Mouse (Mus musculus) kidney, adult 9 months (tissue): ENCODE results near the gene OR5BS1P.
"Not testable (repeated sequence)": the region's sequence is repeated elsewhere in the genome, so short reads cannot be mapped to it uniquely, and the experiment has no call there.

Experiments
- DNase-seq: peaks from one replicate; pipeline ENCODE4 v3.0.0; 2022

The OR5BS1P gene

GRCm38 (mm10) chr15:98469596-98469995, at the start of gene OR5BS1P:
OR5BS1P (plus strand) TSS chr15:98469896.
- DNase-seq, result no peak

- no peak for DNase-seq
These were observed 48.8 kb upstream of the OR5BS1P start for GRCm38 (mm10) chr15:98420897-98421296.

- DNase-seq, result no peak
These were observed 45.4 kb upstream of the OR5BS1P start for GRCm38 (mm10) chr15:98424326-98424725.

GRCm38 (mm10) chr15:98424753-98425152, 44.9 kb upstream of the OR5BS1P start:
- no peak for DNase-seq

DNA sequence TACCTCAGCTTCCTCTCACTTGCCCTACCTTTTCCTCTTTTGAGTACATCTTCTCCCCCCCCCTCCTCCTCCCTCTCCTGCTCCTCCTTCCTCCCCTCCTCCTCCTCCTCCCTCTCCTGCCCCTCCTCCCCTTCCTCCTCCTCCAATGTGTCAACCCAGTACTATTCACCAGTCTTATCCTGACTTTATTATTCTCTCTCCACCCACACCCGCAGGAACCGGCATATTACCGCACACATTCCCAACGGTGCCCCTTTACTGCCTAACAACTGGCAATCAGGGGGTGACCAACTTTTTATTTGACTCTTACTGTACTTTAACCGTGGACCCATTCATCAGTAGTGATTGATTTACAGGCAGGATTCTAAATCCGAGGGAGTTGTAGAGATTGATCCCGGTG, 44.5 kb upstream of the OR5BS1P start:
- DNase-seq, result no peak

DNA sequence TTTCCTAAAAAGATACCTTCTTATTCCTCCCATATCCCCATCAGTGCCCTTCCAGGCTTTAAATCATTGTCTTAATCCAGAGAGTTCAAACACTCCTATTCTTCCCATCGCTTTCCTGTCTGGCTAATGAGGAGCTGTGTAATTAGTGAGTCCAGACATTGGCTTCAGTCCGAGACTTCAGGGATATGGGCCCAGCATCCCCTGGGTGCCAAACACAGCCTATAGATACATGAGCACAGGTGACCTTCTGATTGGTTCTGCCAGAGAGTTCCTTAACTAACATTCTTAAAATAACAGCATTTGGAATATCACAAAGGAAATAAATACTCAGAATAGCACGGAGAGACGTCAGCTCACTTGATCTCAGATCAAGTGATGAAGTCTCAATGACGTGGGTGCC, 38.8 kb upstream of the OR5BS1P start, which contains the start of gene Olfr282:
Gene Olfr282 (plus strand): TSS at position 301 of the 400 bp plus-strand sequence.
- not testable (repeated sequence) for DNase-seq

GRCm38 (mm10) chr15:98444561-98444960, 25.1 kb upstream of the OR5BS1P start:
- DNase-seq, result no peak

GRCm38 (mm10) chr15:98448521-98448920, 21.2 kb upstream of the OR5BS1P start:
- peak; percentile 84 for DNase-seq

DNA sequence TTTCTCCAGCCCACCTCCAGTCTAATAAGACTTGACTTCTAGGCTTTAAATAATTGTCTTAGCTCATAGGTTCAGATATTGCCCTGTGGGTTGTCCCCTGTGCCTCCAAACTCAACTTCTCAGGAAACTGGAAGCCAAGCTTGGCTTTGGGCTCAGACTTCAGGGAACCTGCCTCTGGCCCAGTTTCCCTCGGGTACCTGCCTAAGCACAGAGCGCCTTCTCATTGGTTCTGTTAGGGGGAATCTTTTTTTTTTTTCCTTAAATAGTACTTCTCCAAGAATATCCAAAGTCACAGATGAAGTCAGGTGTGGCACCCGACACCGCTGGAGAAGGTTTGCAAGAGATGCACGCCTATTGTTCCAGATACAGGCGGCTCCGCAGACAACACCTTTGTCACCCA, 17.4 kb upstream of the OR5BS1P start, which contains the start of gene Olfr281:
Gene Olfr281 (plus strand): TSS at position 301 of the 400 bp plus-strand sequence.
- DNase-seq, result no peak

- no peak for DNase-seq
These were observed 1.8 kb downstream of the OR5BS1P start for GRCm38 (mm10) chr15:98471539-98471938.

DNA sequence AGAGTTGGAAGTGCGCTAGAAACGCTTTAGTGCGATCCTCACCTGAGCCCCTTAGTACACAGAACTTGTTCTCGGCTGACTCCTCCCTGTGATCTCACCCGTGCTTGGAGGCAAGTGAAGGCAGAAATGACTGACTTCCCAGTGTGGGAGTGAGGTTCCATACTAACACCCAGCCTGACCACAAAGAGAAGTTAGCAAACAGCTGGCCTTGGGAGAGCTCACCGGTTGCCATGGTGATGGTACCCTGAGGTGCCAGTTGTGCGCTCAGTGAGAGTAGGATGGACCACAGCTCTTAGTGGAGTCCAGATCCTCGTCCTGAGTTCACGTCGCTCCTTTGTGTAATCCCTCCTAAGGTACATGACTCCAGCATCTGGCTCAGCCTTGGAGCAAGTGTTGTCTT, 5.3 kb downstream of the OR5BS1P start:
- no peak for DNase-seq

- DNase-seq, result peak; percentile 28
These were observed 5.7 kb downstream of the OR5BS1P start for GRCm38 (mm10) chr15:98475382-98475781.

DNA sequence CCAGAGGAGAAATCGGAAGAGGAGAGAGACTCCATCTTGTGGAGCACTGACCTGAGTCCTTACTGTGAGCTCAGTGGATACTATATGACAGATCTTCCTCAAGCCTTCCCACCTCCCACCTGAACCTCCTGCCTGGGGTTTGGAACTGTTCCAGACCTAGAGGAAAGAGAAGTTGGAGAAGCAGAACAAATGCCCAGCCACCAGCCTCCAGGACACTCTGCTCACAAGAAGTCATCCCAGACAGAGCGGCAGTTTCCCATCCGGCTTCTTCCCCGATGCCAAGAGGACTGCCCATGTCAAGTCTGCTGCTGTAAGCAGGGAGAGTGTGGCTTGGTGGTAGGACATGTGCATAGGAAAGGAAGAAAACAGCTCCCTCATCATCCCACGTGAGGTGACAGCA, 6.6 kb downstream of the OR5BS1P start:
- no peak for DNase-seq

- DNase-seq, result no peak
These were observed 9.9 kb downstream of the OR5BS1P start for GRCm38 (mm10) chr15:98479568-98480102.

DNA sequence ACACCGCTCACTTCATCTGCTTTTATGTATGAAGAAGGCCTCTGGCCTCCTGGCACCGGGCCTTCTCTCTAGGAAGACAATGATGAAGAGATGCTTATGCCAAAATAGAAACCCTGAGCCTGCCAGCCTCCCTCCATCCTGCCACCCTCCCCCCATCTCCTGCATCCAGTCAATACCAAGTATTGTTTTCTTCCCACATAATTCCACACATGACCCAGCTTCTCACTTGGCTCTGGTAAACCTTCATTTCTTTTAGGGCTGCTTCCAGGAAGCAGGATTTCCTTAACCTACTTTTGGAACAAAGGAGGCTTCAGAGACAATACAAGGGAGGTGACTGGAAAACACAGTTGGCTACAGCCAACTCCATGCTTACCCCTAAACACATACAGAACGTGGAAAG, 13.0 kb downstream of the OR5BS1P start, which contains the start of gene Lalba:
Gene Lalba (minus strand): TSS at position 21 of the 400 bp plus-strand sequence.
- DNase-seq, result no peak

GRCm38 (mm10) chr15:98483907-98484886, 14.5 kb downstream of the OR5BS1P start:
- peak; percentile 24 for DNase-seq

GRCm38 (mm10) chr15:98486433-98487021, 16.8 kb downstream of the OR5BS1P start:
- DNase-seq, result no peak

GRCm38 (mm10) chr15:98491332-98491731, 21.6 kb downstream of the OR5BS1P start:
- DNase-seq, result no peak

DNA sequence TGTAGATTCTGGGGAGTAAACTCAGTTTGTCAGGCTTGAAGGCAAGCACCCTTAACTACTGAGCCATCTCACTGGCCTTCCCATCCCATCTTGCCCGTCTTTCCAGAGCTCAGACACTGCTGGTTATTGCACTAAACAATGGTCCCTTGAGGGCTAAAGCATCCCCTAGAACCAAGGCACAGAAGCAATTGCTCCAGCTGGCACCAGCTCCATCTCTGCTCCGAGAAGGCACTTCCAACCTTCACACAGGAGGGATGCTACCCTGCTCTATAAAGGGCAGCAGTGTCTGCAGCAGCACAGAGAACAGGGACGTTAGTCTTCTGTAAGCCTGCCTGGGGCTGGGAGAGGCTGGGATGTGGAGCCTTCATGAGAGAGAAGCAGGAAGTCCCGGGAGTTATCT, 22.4 kb downstream of the OR5BS1P start, which contains the start of gene Olfr279:
Gene Olfr279 (plus strand): TSS at position 301 of the 400 bp plus-strand sequence.
- DNase-seq, result no peak

- no peak for DNase-seq
These were observed 27.9 kb downstream of the OR5BS1P start for GRCm38 (mm10) chr15:98497631-98498030.

DNA sequence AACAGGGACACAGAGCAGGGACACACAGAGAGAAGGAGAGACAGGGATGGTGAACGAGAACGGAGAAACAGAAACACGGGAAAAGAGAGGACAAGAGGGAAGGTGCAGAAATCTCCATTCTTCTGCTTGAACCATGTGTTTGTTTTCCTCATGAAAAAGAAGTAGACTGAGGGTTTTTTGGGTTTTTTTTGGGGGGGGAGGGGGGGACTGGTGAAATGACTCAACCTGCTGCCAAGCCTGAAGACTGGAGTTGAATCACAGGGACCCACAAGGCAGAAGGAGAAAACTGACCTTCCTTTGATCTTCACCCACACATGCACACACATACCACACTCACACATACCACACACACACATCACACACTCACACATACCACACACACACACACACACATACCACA, 33.6 kb downstream of the OR5BS1P start:
- no peak for DNase-seq

DNA sequence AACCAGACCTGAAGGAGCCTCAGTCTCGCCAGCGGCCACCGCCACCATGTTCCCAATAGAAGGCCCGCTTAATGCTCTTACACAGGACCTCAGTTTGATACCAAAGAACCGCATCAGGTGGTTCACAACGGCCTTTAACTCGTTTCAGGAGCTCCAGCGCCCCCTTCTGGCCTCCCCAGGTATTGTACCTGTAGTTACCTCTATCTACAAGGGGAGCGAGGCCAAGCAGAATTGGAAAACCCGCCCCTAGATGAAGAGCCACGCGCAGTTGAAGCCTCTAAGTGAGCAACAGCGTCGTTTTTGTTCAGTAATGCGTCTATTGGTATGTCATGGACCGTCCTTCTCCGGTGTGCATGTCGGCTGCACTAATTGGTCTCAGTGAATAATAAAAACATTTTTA, 34.8 kb downstream of the OR5BS1P start:
- peak; percentile 66 for DNase-seq

GRCm38 (mm10) chr15:98506253-98506957, 36.7 kb downstream of the OR5BS1P start:
- peak; percentile 31 for DNase-seq
